Mouse (Mus musculus): ENCODE measurements around the gene Cd83. TPM values are rescaled to one million over a fixed set of nuclear protein-coding genes. Genes with fewer than 3 reads are reported as not detected.

Gene Cd83
- polyA plus RNA-seq, 1 experiment from 2014 or later = 8.6 TPM

- Histone ChIP-seq H3K27ac (replicated peaks; ENCODE audit: low read depth, low read length) (no peak overlapping the region), H3K9me3 (ENCODE audit: control insufficient read depth, low read length) (no peaks in the 10 kb centered on the region), H3K27me3 (ENCODE audit: control insufficient read depth, insufficient read depth, low read length) (no peaks in the 10 kb centered on the region), H3K9ac (ENCODE audit: low read length) (no peak overlapping the region), H3K4me1 (ENCODE audit: control insufficient read depth, insufficient read depth, low read length) (0 out of 2 replicates have a peak, but pooled peaks cover 3% of the 10 kb centered on the region), H3K36me3 (ENCODE audit: control insufficient read depth, insufficient read depth, low read length) (no peaks in the 10 kb centered on the region), H3K4me2 (ENCODE audit: low read depth, severe bottlenecking) (no peak overlapping the region), H3K4me3 (ENCODE audit: low read depth, low read length) (no peak overlapping the region)
- ATAC-seq (ENCODE audit: insufficient number of reproducible peaks, low FRiP score, low TSS enrichment, low read depth) (no peak), DNase-seq (ENCODE audit: low spot score) (no peak)
- 59% methylated on average over 8 of the region's 8 CpGs for WGBS
These were observed 10.8 kb downstream of the Cd83 start for GRCm38 (mm10) chr13:43795334-43795733.

- no peaks in the 10 kb centered on the region for H3K9me3 ChIP-seq (ENCODE audit: control insufficient read depth, low read length)
- DNase-seq (ENCODE audit: low spot score) (no peak), ATAC-seq (ENCODE audit: insufficient number of reproducible peaks, low FRiP score, low TSS enrichment, low read depth) (no peak)
- H3K36me3 ChIP-seq (ENCODE audit: control insufficient read depth, insufficient read depth, low read length) = no peaks in the 10 kb centered on the region
- no peak overlapping the region for H3K27ac ChIP-seq (replicated peaks; ENCODE audit: low read depth, low read length)
- no peak overlapping the region for H3K9ac ChIP-seq (ENCODE audit: low read length)
- 0 out of 2 replicates have a peak, but pooled peaks cover 3% of the 10 kb centered on the region for H3K4me1 ChIP-seq (ENCODE audit: control insufficient read depth, insufficient read depth, low read length)
- H3K4me2 ChIP-seq (ENCODE audit: low read depth, severe bottlenecking) = no peak overlapping the region
- no peak overlapping the region for H3K4me3 ChIP-seq (ENCODE audit: low read depth, low read length)
- no peaks in the 10 kb centered on the region for H3K27me3 ChIP-seq (ENCODE audit: control insufficient read depth, insufficient read depth, low read length)
- 82% methylated on average over 4 of the region's 4 CpGs for WGBS
These were observed 14.1 kb downstream of the Cd83 start for GRCm38 (mm10) chr13:43798655-43799054.

- DNase-seq (ENCODE audit: low spot score) = no peak
- H3K4me1 ChIP-seq (ENCODE audit: control insufficient read depth, insufficient read depth, low read length) = 0 out of 2 replicates have a peak, but pooled peaks cover 3% of the 10 kb centered on the region
- no peak for ATAC-seq (ENCODE audit: insufficient number of reproducible peaks, low FRiP score, low TSS enrichment, low read depth)
- H3K27ac ChIP-seq (replicated peaks; ENCODE audit: low read depth, low read length) = no peak overlapping the region
- H3K4me3 ChIP-seq (ENCODE audit: low read depth, low read length) = no peak overlapping the region
- H3K27me3 ChIP-seq (ENCODE audit: control insufficient read depth, insufficient read depth, low read length) = no peaks in the 10 kb centered on the region
- H3K9ac ChIP-seq (ENCODE audit: low read length) = no peak overlapping the region
- H3K36me3 ChIP-seq (ENCODE audit: control insufficient read depth, insufficient read depth, low read length) = no peaks in the 10 kb centered on the region
- H3K4me2 ChIP-seq (ENCODE audit: low read depth, severe bottlenecking) = no peak overlapping the region
- no peaks in the 10 kb centered on the region for H3K9me3 ChIP-seq (ENCODE audit: control insufficient read depth, low read length)
These were observed 15.6 kb downstream of the Cd83 start for GRCm38 (mm10) chr13:43800136-43800535.

- Histone ChIP-seq H3K4me3 (ENCODE audit: low read depth, low read length) (no peak overlapping the region), H3K4me2 (ENCODE audit: low read depth, severe bottlenecking) (no peak overlapping the region), H3K27me3 (ENCODE audit: control insufficient read depth, insufficient read depth, low read length) (no peaks in the 10 kb centered on the region), H3K9ac (ENCODE audit: low read length) (no peak overlapping the region), H3K9me3 (ENCODE audit: control insufficient read depth, low read length) (no peaks in the 10 kb centered on the region), H3K4me1 (ENCODE audit: control insufficient read depth, insufficient read depth, low read length) (0 out of 2 replicates have a peak, but pooled peaks cover 3% of the 10 kb centered on the region), H3K36me3 (ENCODE audit: control insufficient read depth, insufficient read depth, low read length) (no peaks in the 10 kb centered on the region), H3K27ac (replicated peaks; ENCODE audit: low read depth, low read length) (no peak overlapping the region)
- no peak for ATAC-seq (ENCODE audit: insufficient number of reproducible peaks, low FRiP score, low TSS enrichment, low read depth)
- no peak for DNase-seq (ENCODE audit: low spot score)
- 65% methylated on average over 3 of the region's 3 CpGs for WGBS
These were observed 17.4 kb downstream of the Cd83 start for GRCm38 (mm10) chr13:43801961-43802360.

- Histone ChIP-seq H3K4me1 (ENCODE audit: control insufficient read depth, insufficient read depth, low read length) (0 out of 2 replicates have a peak, but pooled peaks cover under 1% of the 10 kb centered on the region), H3K4me3 (ENCODE audit: low read depth, low read length) (no peak overlapping the region), H3K9me3 (ENCODE audit: control insufficient read depth, low read length) (no peaks in the 10 kb centered on the region), H3K36me3 (ENCODE audit: control insufficient read depth, insufficient read depth, low read length) (no peaks in the 10 kb centered on the region), H3K9ac (ENCODE audit: low read length) (no peak overlapping the region), H3K4me2 (ENCODE audit: low read depth, severe bottlenecking) (no peak overlapping the region), H3K27ac (replicated peaks; ENCODE audit: low read depth, low read length) (no peak overlapping the region), H3K27me3 (ENCODE audit: control insufficient read depth, insufficient read depth, low read length) (no peaks in the 10 kb centered on the region)
- 88% methylated on average over 8 of the region's 8 CpGs for WGBS
- ATAC-seq (ENCODE audit: insufficient number of reproducible peaks, low FRiP score, low TSS enrichment, low read depth) (no peak), DNase-seq (ENCODE audit: low spot score) (no peak)
These were observed 18.0 kb downstream of the Cd83 start for GRCm38 (mm10) chr13:43802361-43803137.

- Histone ChIP-seq H3K36me3 (ENCODE audit: control insufficient read depth, insufficient read depth, low read length) (no peaks in the 10 kb centered on the region), H3K27me3 (ENCODE audit: control insufficient read depth, insufficient read depth, low read length) (no peaks in the 10 kb centered on the region), H3K4me2 (ENCODE audit: low read depth, severe bottlenecking) (no peak overlapping the region), H3K4me1 (ENCODE audit: control insufficient read depth, insufficient read depth, low read length) (no peaks in the 10 kb centered on the region), H3K9ac (ENCODE audit: low read length) (no peak overlapping the region), H3K27ac (replicated peaks; ENCODE audit: low read depth, low read length) (no peak overlapping the region), H3K4me3 (ENCODE audit: low read depth, low read length) (no peak overlapping the region), H3K9me3 (ENCODE audit: control insufficient read depth, low read length) (no peaks in the 10 kb centered on the region)
- no peak for DNase-seq (ENCODE audit: low spot score)
- WGBS = 90% methylated on average over 3 of the region's 3 CpGs
- no peak for ATAC-seq (ENCODE audit: insufficient number of reproducible peaks, low FRiP score, low TSS enrichment, low read depth)
These were observed 20.1 kb downstream of the Cd83 start for GRCm38 (mm10) chr13:43804648-43805047.

GRCm38 (mm10) chr13:43805159-43805758, 20.7 kb downstream of the Cd83 start:
- no peaks in the 10 kb centered on the region for H3K4me1 ChIP-seq (ENCODE audit: control insufficient read depth, insufficient read depth, low read length)
- no peaks in the 10 kb centered on the region for H3K27me3 ChIP-seq (ENCODE audit: control insufficient read depth, insufficient read depth, low read length)
- no peak overlapping the region for H3K9ac ChIP-seq (ENCODE audit: low read length)
- 86% methylated on average over 5 of the region's 5 CpGs for WGBS
- ATAC-seq (ENCODE audit: insufficient number of reproducible peaks, low FRiP score, low TSS enrichment, low read depth) = no peak
- H3K36me3 ChIP-seq (ENCODE audit: control insufficient read depth, insufficient read depth, low read length) = no peaks in the 10 kb centered on the region
- no peaks in the 10 kb centered on the region for H3K9me3 ChIP-seq (ENCODE audit: control insufficient read depth, low read length)
- no peak overlapping the region for H3K4me2 ChIP-seq (ENCODE audit: low read depth, severe bottlenecking)
- H3K27ac ChIP-seq (replicated peaks; ENCODE audit: low read depth, low read length) = no peak overlapping the region
- no peak overlapping the region for H3K4me3 ChIP-seq (ENCODE audit: low read depth, low read length)
- DNase-seq (ENCODE audit: low spot score) = no peak

- Histone ChIP-seq H3K27ac (replicated peaks; ENCODE audit: low read depth, low read length) (no peak overlapping the region), H3K9me3 (ENCODE audit: control insufficient read depth, low read length) (no peaks in the 10 kb centered on the region), H3K9ac (ENCODE audit: low read length) (no peak overlapping the region), H3K4me1 (ENCODE audit: control insufficient read depth, insufficient read depth, low read length) (no peaks in the 10 kb centered on the region), H3K36me3 (ENCODE audit: control insufficient read depth, insufficient read depth, low read length) (no peaks in the 10 kb centered on the region), H3K4me3 (ENCODE audit: low read depth, low read length) (no peak overlapping the region), H3K27me3 (ENCODE audit: control insufficient read depth, insufficient read depth, low read length) (no peaks in the 10 kb centered on the region), H3K4me2 (ENCODE audit: low read depth, severe bottlenecking) (no peak overlapping the region)
- ATAC-seq (ENCODE audit: insufficient number of reproducible peaks, low FRiP score, low TSS enrichment, low read depth) (no peak), DNase-seq (ENCODE audit: low spot score) (no peak)
- WGBS = 80% methylated on average over 14 of the region's 14 CpGs
These were observed 22.0 kb downstream of the Cd83 start for GRCm38 (mm10) chr13:43806371-43807271.
